Mouse (Mus musculus): ENCODE data around the gene Ogfrl1. TPM values are rescaled to one million over a fixed set of nuclear protein-coding genes. Genes with fewer than 3 reads are reported as not detected.

The Ogfrl1 gene
- total RNA-seq, 2 experiments from 2014 or later = 58.4 to 102 TPM

DNA sequence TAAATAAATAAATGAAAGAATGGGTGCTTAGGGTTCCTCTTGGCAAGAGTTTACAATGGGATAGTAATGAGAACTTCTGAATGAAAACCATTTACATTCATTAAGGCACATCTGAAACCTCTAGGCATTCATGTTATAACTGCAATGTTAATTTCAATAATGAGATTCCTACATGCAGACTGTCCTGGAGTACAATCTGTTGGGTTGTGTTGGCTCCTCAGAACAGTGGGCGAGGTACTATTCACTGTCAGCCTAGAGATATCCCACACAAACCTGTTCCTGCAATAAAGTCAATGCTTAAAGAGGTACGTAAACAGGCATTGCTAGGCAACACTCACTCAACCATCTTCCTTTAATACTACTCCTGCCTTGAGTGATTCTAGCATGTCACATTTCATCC, 32.0 kb downstream of the Ogfrl1 start:
- no peak for ATAC-seq (ENCODE audit: poor library complexity, severe bottlenecking)

DNA sequence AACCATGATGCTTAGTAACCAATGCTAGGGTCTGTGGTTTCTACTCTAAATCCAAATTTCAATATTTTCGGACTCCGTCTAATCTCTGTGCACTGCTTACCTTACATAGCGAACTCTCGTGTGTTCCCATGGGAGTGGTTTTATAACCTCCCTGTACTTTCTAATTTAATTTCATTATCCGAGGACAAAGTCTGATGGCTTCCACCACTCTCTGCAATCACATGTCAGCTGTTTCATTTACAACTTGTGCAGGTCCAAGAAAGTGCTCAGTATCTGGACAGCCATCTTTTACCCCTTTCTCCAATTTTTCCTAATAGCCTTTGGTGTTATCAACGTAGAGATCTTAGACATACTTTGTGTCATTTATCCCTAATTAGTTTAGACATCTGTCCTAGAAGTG, 44.7 kb downstream of the Ogfrl1 start:
- no peak for ATAC-seq (ENCODE audit: poor library complexity, severe bottlenecking)

- ATAC-seq (ENCODE audit: poor library complexity, severe bottlenecking) = no peak
Observed at GRCm38 (mm10) chr1:23351756-23352155, 45.8 kb downstream of the Ogfrl1 start.

DNA sequence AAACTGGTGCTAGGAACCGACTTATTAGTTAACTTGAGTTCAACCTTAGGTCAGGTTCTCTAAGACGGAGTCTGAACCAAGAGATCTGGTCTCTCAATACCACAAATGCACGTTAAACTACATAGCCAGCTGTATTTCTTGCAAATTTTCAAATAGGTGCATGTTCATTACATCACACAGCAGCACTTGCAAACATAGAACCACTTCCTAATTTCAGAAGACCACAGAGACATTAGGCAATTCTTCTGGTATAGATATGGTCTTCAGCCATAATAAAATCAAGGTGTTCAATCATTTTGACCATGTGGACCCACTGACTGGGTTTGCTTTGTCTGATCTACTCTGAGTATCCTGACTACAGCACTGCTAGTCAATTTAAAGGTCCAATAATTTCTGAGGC, 51.9 kb downstream of the Ogfrl1 start:
- peak; percentile 89 for ATAC-seq (ENCODE audit: poor library complexity, severe bottlenecking)

DNA sequence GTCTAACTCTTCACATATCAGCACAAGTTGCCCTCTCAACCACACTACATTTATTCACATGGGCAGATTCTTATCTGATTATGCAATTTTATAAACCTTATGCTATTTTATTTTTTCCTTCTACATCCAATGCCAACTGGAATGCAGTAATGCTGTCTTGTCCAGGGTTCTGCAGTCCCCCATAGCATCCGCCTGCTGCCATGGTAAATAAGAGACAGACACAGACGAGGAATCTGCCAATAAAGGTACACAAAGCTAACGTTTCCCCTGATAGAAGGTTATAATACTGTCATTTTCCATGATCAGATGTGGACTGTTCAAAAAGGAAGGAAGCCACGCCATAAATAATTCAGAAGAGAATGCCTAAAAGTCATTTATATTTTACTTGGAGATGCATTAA, 54.7 kb downstream of the Ogfrl1 start:
- no peak for ATAC-seq (ENCODE audit: poor library complexity, severe bottlenecking)

DNA sequence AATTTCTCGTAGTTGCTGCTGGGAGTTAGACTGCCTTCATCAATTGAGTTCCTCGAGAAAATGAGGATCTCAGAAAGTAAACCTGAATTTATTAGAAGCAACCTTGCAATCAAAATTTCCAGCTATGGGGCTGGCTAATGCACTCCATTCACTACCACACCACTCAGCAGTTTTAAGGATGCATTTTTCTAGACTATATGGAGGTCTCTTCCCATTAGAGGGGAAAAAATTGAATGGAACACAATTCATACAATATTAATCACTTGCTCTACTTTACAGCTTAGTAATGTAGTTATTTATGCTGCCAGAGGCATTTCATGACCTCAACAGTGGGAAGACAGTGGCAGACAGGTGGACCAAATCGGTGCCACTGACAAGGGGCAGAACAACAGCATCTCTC, 55.3 kb downstream of the Ogfrl1 start:
- no peak for ATAC-seq (ENCODE audit: poor library complexity, severe bottlenecking)

DNA sequence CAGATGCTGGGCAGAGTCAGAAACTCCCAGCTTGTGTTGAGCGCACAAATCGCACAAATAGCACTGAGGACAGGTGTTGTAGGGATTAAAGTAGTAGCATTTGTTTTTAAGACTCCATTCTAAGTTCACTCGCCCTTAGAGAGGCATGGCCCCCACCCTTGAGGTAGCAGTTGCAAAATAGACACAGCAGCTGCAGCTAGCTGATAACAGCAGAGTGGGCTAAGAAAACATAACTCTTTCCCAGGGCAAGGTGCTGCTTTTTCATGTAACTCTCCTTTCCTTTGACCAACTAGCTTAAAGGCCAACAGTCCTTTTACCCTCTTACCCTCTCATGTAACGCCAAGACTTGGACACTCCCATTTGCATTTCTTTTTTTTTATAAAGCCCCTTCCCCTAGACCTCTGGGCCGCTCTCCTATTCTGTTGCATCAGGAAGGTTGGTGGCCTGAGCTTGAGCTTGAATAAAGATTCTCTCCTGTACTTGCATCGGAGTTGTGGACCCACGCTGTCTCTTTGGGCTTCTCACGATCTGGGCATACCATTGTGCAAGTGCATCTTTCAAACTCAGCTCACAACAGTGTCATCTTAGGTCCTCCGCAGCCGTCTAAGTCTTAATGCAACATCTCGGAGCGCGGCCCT, 61.7 kb downstream of the Ogfrl1 start:
- peak; percentile 68 for ATAC-seq (ENCODE audit: poor library complexity, severe bottlenecking)

GRCm38 (mm10) chr1:23335050-23335449, 62.5 kb downstream of the Ogfrl1 start:
- ATAC-seq (ENCODE audit: poor library complexity, severe bottlenecking) = no peak

GRCm38 (mm10) chr1:23332192-23332591, 65.4 kb downstream of the Ogfrl1 start:
- no peak for ATAC-seq (ENCODE audit: poor library complexity, severe bottlenecking)

- 0 out of 2 replicates have a peak, but pooled peaks have one; percentile 45 for ATAC-seq (ENCODE audit: poor library complexity, severe bottlenecking)
Observed at GRCm38 (mm10) chr1:23325160-23325559, 72.4 kb downstream of the Ogfrl1 start.

DNA sequence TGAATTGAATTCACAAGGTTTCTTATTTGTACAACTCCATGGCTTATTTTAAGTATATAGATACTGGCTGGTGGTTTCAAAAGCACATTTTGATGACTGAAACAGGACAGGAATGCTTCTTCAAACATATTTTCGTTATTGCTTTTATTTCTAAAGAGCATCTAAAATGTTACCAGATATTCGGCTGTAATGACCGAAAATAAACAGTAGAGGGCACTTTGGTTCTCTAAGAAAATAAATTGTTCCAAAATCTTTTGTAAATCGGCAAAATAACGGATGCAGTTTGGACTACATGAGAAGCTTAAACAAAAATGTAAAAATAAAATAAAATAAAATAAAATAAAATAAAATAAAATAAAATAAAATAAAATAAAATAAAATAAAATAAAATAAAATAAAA, 73.3 kb downstream of the Ogfrl1 start:
- ATAC-seq (ENCODE audit: poor library complexity, severe bottlenecking) = peak; percentile 51; the same call in 1 of the 2 replicates

- no peak for ATAC-seq (ENCODE audit: poor library complexity, severe bottlenecking)
Observed at GRCm38 (mm10) chr1:23323286-23323685, 74.3 kb downstream of the Ogfrl1 start.

DNA sequence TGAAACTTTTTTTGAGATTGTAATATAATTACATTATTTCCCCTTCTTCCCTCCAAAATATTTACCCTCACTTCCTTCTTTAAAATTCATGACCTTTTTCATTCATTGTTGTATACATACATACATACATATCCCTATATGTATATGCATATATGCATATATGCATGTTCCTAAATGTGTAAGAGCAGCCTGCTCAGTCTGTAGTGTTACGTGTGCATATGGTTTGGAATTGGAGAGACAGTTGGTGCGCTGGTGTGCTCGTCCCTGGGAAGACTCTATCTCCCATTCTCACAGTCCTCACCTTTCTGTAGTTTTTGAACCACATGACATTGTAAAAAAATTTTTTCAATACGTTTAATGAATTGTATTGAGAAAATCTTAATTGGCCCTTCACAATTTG, 75.4 kb downstream of the Ogfrl1 start:
- ATAC-seq (ENCODE audit: poor library complexity, severe bottlenecking) = no peak

DNA sequence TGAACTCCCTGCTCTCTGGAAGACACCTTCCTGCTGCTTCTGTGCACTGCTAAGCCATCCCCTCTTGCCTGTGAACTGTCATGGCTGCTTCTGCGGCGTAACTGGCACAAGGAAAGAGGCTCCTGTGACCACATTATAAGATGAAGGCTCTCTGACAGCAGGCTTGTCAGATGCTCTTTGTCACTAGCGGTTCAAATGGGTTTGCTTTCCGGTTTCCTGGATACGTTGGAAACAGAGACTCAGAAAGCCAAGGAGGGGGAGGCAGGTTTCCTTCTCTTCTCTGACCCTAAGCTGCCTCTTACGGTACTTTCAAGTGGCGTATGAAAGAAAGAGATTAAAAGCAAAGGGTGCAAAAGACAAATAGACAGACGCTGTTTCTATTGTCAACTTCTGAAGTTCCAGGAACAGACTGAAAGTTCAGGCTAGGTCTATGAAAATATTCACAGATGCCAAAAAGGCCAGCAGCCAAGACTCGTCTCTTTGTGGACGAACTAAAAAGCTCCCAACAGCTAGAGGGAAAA, 76.2 kb downstream of the Ogfrl1 start:
- no peak for ATAC-seq (ENCODE audit: poor library complexity, severe bottlenecking)

- no peak for ATAC-seq (ENCODE audit: poor library complexity, severe bottlenecking)
Observed at GRCm38 (mm10) chr1:23320591-23321195, 76.9 kb downstream of the Ogfrl1 start.
